23 mouse cellular contexts compared by ENCODE assay signal in genomic region chr7:4719276-4719675, GRCm38 (mm10). TPM values are rescaled to one million over a fixed set of nuclear protein-coding genes. Genes with fewer than 3 reads are reported as not detected.
DNase-seq lines count a peak whose midpoint lies in the region; ATAC-seq and TF ChIP-seq lines count a peak whose summit lies in the region.
"Had no signal": no experiment of that assay in that cellular context is flagged by ENCODE, and none has a peak within 500 bp of the region (broad histone marks: within the 10 kb centered on the region; RNA-seq: fewer than 3 reads in every experiment).

No protein-coding gene starts in this region.

- no peak for TF ChIP-seq POLR2A in small intestine, adult 2 months (IDR thresholded peaks at IDR 0.05; ENCODE audit: low read depth, low read length)

- no peak for TF ChIP-seq CTCF in intestine, postnatal 0 days (IDR thresholded peaks at IDR 0.05; ENCODE audit: low read depth)
- TF ChIP-seq CTCF in small intestine, adult 2 months (IDR thresholded peaks at IDR 0.05; ENCODE audit: extremely low read depth, insufficient read length, insufficient replicate concordance, low read depth, low read length), result no peak
- TF ChIP-seq CTCF in midbrain, postnatal 0 days (IDR thresholded peaks at IDR 0.05), result no peak

- peaks cover 5% of the 10 kb centered on the region; the same call in 1 of the 2 replicates for H3K4me1 ChIP-seq in intestine, embryonic 15.5 days (replicated peaks)
- peaks cover 12% of the 10 kb centered on the region for H3K4me1 ChIP-seq in intestine, embryonic 16.5 days (ENCODE audit: control insufficient read depth, insufficient read depth, low read length)
- peaks cover 8% of the 10 kb centered on the region for H3K4me1 ChIP-seq in intestine, postnatal 0 days (replicated peaks; ENCODE audit: control insufficient read depth, insufficient read depth, low read length)
- H3K4me1 ChIP-seq in small intestine, adult 2 months (ENCODE audit: control insufficient read depth, insufficient read depth, insufficient read length, low read length), result peaks cover 13% of the 10 kb centered on the region
- H3K4me1 ChIP-seq in midbrain, postnatal 0 days (ENCODE audit: insufficient read depth, low read length), result peaks cover 3% of the 10 kb centered on the region; the same call in 1 of the 2 replicates

- no peaks in the 10 kb centered on the region for H3K9me3 ChIP-seq in intestine, embryonic 15.5 days
- no peaks in the 10 kb centered on the region for H3K9me3 ChIP-seq in intestine, embryonic 16.5 days (ENCODE audit: control insufficient read depth, low read length)
- no peaks in the 10 kb centered on the region for H3K9me3 ChIP-seq in intestine, postnatal 0 days (ENCODE audit: control insufficient read depth)
- H3K9me3 ChIP-seq in midbrain, postnatal 0 days (ENCODE audit: low read length), result no peaks in the 10 kb centered on the region
- H3K9me3 ChIP-seq: G1E had no signal

- no peak overlapping the region for H3K4me3 ChIP-seq in intestine, embryonic 15.5 days (replicated peaks)
- no peak overlapping the region for H3K4me3 ChIP-seq in intestine, embryonic 16.5 days (ENCODE audit: low read length)
- H3K4me3 ChIP-seq in intestine, postnatal 0 days (ENCODE audit: low read depth, low read length), result no peak overlapping the region
- H3K4me3 ChIP-seq in small intestine, adult 2 months (ENCODE audit: low read depth, low read length), result no peak overlapping the region
- H3K4me3 ChIP-seq in midbrain, postnatal 0 days (ENCODE audit: low read depth, low read length), result no peak overlapping the region

- no peak overlapping the region for H3K27ac ChIP-seq in intestine, embryonic 15.5 days
- H3K27ac ChIP-seq in intestine, embryonic 16.5 days (ENCODE audit: low read length), result 0 out of 2 replicates have a peak overlapping the region, but pooled peaks have one; percentile 24
- H3K27ac ChIP-seq in intestine, postnatal 0 days (ENCODE audit: low read depth, low read length), result peak overlapping the region; percentile 21; the same call in 1 of the 2 replicates
- H3K27ac ChIP-seq in small intestine, adult 2 months (ENCODE audit: insufficient read depth, low read depth, low read length), result peak overlapping the region; percentile 87
- H3K27ac ChIP-seq in midbrain, postnatal 0 days (ENCODE audit: low read depth, low read length), result no peak overlapping the region

- no peak for DNase-seq in adrenal gland, postnatal 14 days
- DNase-seq in thymus, postnatal 14 days, result no peak
- DNase-seq in midbrain, postnatal 0 days (ENCODE audit: low spot score), result no peak
- no peak for DNase-seq in right cerebral cortex, postnatal 10 days (ENCODE audit: low spot score in 2 of 2)
- DNase-seq: adrenal gland, adult 2 months; adrenal gland, adult 8-10 months; adrenal gland, postnatal 10 days; adrenal gland, postnatal 25 days; adrenal gland, postnatal 36 days; B cell, adult 2 months; cerebellum, adult 11 months; cerebellum, adult 11-12 months; cerebellum, adult 18-20 months had no signal

- no peaks in the 10 kb centered on the region for H3K27me3 ChIP-seq in intestine, embryonic 15.5 days (replicated peaks)
- no peaks in the 10 kb centered on the region for H3K27me3 ChIP-seq in intestine, embryonic 16.5 days (replicated peaks; ENCODE audit: control insufficient read depth, insufficient read depth, low read length)
- H3K27me3 ChIP-seq in intestine, postnatal 0 days (replicated peaks; ENCODE audit: control insufficient read depth, insufficient read depth, low read length), result no peaks in the 10 kb centered on the region
- no peaks in the 10 kb centered on the region for H3K27me3 ChIP-seq in small intestine, adult 2 months (ENCODE audit: control insufficient read depth, insufficient read depth, low read length)
- H3K27me3 ChIP-seq in midbrain, postnatal 0 days (ENCODE audit: insufficient read depth, low read length), result no peaks in the 10 kb centered on the region
- H3K27me3 ChIP-seq: CH12.LX, Patski had no signal

- ATAC-seq in intestine, embryonic 15.5 days, result peak; percentile 51; the same call in 1 of the 2 replicates
- peak; percentile 54 for ATAC-seq in intestine, embryonic 16.5 days
- ATAC-seq in intestine, postnatal 0 days, result peak; percentile 44; the same call in 1 of the 2 replicates
- no peak for ATAC-seq in midbrain, postnatal 0 days (ENCODE audit: low FRiP score)
- ATAC-seq: activated CD4-positive, CD25-positive, alpha-beta regulatory T cell, adult 4 months; CD4-positive, CD25-positive, alpha-beta regulatory T cell, adult 4 months; Patski had no signal

- WGBS in intestine, embryonic 15.5 days, result 82% methylated on average over 3 of the region's 3 CpGs
- WGBS in intestine, embryonic 16.5 days, result 74% methylated on average over 3 of the region's 3 CpGs
- WGBS in intestine, postnatal 0 days, result 58% methylated on average over 3 of the region's 3 CpGs
- WGBS in small intestine, adult 2 months, result 45% methylated on average over 3 of the region's 3 CpGs
- 95% methylated on average over 3 of the region's 3 CpGs for WGBS in midbrain, postnatal 0 days

- no peak overlapping the region for H3K4me2 ChIP-seq in intestine, embryonic 15.5 days (replicated peaks)
- no peak overlapping the region for H3K4me2 ChIP-seq in intestine, embryonic 16.5 days (ENCODE audit: low read depth, low read length)
- H3K4me2 ChIP-seq in intestine, postnatal 0 days (replicated peaks; ENCODE audit: low read depth), result no peak overlapping the region
- H3K4me2 ChIP-seq in midbrain, postnatal 0 days (ENCODE audit: low read depth, low read length, poor library complexity, severe bottlenecking), result no peak overlapping the region

- no peak overlapping the region for H3K9ac ChIP-seq in intestine, embryonic 15.5 days
- no peak overlapping the region for H3K9ac ChIP-seq in intestine, embryonic 16.5 days (ENCODE audit: low read depth, low read length)
- H3K9ac ChIP-seq in intestine, postnatal 0 days (ENCODE audit: low read depth, low read length), result no peak overlapping the region
- H3K9ac ChIP-seq in midbrain, postnatal 0 days (replicated peaks; ENCODE audit: low read length, poor library complexity, severe bottlenecking), result no peak overlapping the region

- H3K36me3 ChIP-seq in intestine, embryonic 15.5 days, result 0 out of 2 replicates have a peak, but pooled peaks cover 2% of the 10 kb centered on the region
- no peaks in the 10 kb centered on the region for H3K36me3 ChIP-seq in intestine, embryonic 16.5 days (ENCODE audit: control insufficient read depth, insufficient read depth, low read length)
- H3K36me3 ChIP-seq in intestine, postnatal 0 days (ENCODE audit: control insufficient read depth, insufficient read depth), result peaks cover 16% of the 10 kb centered on the region; the same call in 1 of the 2 replicates
- peaks cover 22% of the 10 kb centered on the region for H3K36me3 ChIP-seq in small intestine, adult 2 months (ENCODE audit: control insufficient read depth, insufficient read depth, low read length)
- H3K36me3 ChIP-seq in midbrain, postnatal 0 days (ENCODE audit: insufficient read depth, low read length), result peaks cover 25% of the 10 kb centered on the region
- H3K36me3 ChIP-seq: G1E had no signal

RNA-seq across cellular contexts. Expression of gene Tmem150b, which starts 5.8 kb away (rescaled TPM):
- 2.2 and 3.6 TPM in 2 replicates for polyA plus RNA-seq in intestine, embryonic 15.5 days (2015; fragmentation: Nextera tagmentation; extraction: Ambion mirVana)
- 4.4 and 5.4 TPM in 2 replicates for polyA plus RNA-seq in intestine, embryonic 16.5 days (2015; fragmentation: Nextera tagmentation; extraction: Ambion mirVana)
- polyA plus RNA-seq in intestine, postnatal 0 days (2015; fragmentation: Nextera tagmentation; extraction: Ambion mirVana), result 20.7 and 21.5 TPM in 2 replicates
- 44.4 and 122 TPM in 2 replicates for polyA plus RNA-seq in small intestine, adult 2 months (2012; rRNA removed)
- 0.30 and 0.79 TPM in 2 replicates for total RNA-seq in adrenal gland, postnatal 14 days (2021)
- not detected in 2 replicates for total RNA-seq in midbrain, postnatal 0 days (2014; rRNA removed)
- 0.23 TPM in 1 of 2 replicates, not detected in the other for polyA plus RNA-seq in midbrain, postnatal 0 days (2015; fragmentation: Nextera tagmentation; extraction: Ambion mirVana)
- total RNA-seq: CH12.LX had no signal
- polyA plus RNA-seq: activated CD4-positive, CD25-positive, alpha-beta regulatory T cell, adult 4 months had no signal

RNA-seq across cellular contexts. Expression of gene Kmt5c, which starts 20.6 kb away (rescaled TPM):
- 63.7 and 66.8 TPM in 2 replicates for polyA plus RNA-seq in intestine, embryonic 15.5 days (2015; fragmentation: Nextera tagmentation; extraction: Ambion mirVana)
- polyA plus RNA-seq in intestine, embryonic 16.5 days (2015; fragmentation: Nextera tagmentation; extraction: Ambion mirVana), result 66.7 and 76.0 TPM in 2 replicates
- polyA plus RNA-seq in intestine, postnatal 0 days (2015; fragmentation: Nextera tagmentation; extraction: Ambion mirVana), result 35.8 and 40.2 TPM in 2 replicates
- 94.7 and 254 TPM in 2 replicates for polyA plus RNA-seq in small intestine, adult 2 months (2012; rRNA removed)
- total RNA-seq in adrenal gland, postnatal 14 days (2021), result 60.3 and 70.7 TPM in 2 replicates
- 38.9 and 48.8 TPM in 2 replicates for total RNA-seq in midbrain, postnatal 0 days (2014; rRNA removed)
- polyA plus RNA-seq in midbrain, postnatal 0 days (2015; fragmentation: Nextera tagmentation; extraction: Ambion mirVana), result 33.1 and 35.7 TPM in 2 replicates

RNA-seq across cellular contexts. Expression of gene Brsk1, which starts 28.9 kb away (rescaled TPM):
- 0.63 and 1.1 TPM in 2 replicates for polyA plus RNA-seq in intestine, embryonic 15.5 days (2015; fragmentation: Nextera tagmentation; extraction: Ambion mirVana)
- 0.86 and 1.4 TPM in 2 replicates for polyA plus RNA-seq in intestine, embryonic 16.5 days (2015; fragmentation: Nextera tagmentation; extraction: Ambion mirVana)
- polyA plus RNA-seq in intestine, postnatal 0 days (2015; fragmentation: Nextera tagmentation; extraction: Ambion mirVana), result 0.89 and 0.98 TPM in 2 replicates
- polyA plus RNA-seq in small intestine, adult 2 months (2012; rRNA removed), result 1.6 and 1.9 TPM in 2 replicates
- 6.0 and 8.4 TPM in 2 replicates for total RNA-seq in adrenal gland, postnatal 14 days (2021)
- 202 and 226 TPM in 2 replicates for total RNA-seq in midbrain, postnatal 0 days (2014; rRNA removed)
- 6.9 and 7.2 TPM in 2 replicates for polyA plus RNA-seq in midbrain, postnatal 0 days (2015; fragmentation: Nextera tagmentation; extraction: Ambion mirVana)
- total RNA-seq: MEL had no signal
- polyA plus RNA-seq: activated CD4-positive, CD25-positive, alpha-beta regulatory T cell, adult 4 months; CD4-positive, CD25-positive, alpha-beta regulatory T cell, adult 4 months; G1E had no signal

RNA-seq across cellular contexts. Expression of gene Cox6b2, which starts 33.6 kb away (rescaled TPM):
- 45.5 and 53.0 TPM in 2 replicates for polyA plus RNA-seq in intestine, embryonic 15.5 days (2015; fragmentation: Nextera tagmentation; extraction: Ambion mirVana)
- 38.1 and 50.6 TPM in 2 replicates for polyA plus RNA-seq in intestine, embryonic 16.5 days (2015; fragmentation: Nextera tagmentation; extraction: Ambion mirVana)
- 48.5 and 48.8 TPM in 2 replicates for polyA plus RNA-seq in intestine, postnatal 0 days (2015; fragmentation: Nextera tagmentation; extraction: Ambion mirVana)
- 5.7 and 45.8 TPM in 2 replicates for polyA plus RNA-seq in small intestine, adult 2 months (2012; rRNA removed)
- total RNA-seq in adrenal gland, postnatal 14 days (2021), result 28.1 and 31.3 TPM in 2 replicates
- 6.8 and 12.1 TPM in 2 replicates for total RNA-seq in midbrain, postnatal 0 days (2014; rRNA removed)
- polyA plus RNA-seq in midbrain, postnatal 0 days (2015; fragmentation: Nextera tagmentation; extraction: Ambion mirVana), result 33.6 and 43.9 TPM in 2 replicates
- total RNA-seq: CH12.LX had no signal
- polyA plus RNA-seq: Patski had no signal

RNA-seq across cellular contexts. Expression of gene Hspbp1, which starts 34.4 kb away (rescaled TPM):
- polyA plus RNA-seq in intestine, embryonic 15.5 days (2015; fragmentation: Nextera tagmentation; extraction: Ambion mirVana), result 92.4 and 98.2 TPM in 2 replicates
- 84.9 and 95.4 TPM in 2 replicates for polyA plus RNA-seq in intestine, embryonic 16.5 days (2015; fragmentation: Nextera tagmentation; extraction: Ambion mirVana)
- polyA plus RNA-seq in intestine, postnatal 0 days (2015; fragmentation: Nextera tagmentation; extraction: Ambion mirVana), result 43.3 and 45.6 TPM in 2 replicates
- 23.4 and 29.0 TPM in 2 replicates for polyA plus RNA-seq in small intestine, adult 2 months (2012; rRNA removed)
- total RNA-seq in adrenal gland, postnatal 14 days (2021), result 34.0 and 37.9 TPM in 2 replicates
- total RNA-seq in midbrain, postnatal 0 days (2014; rRNA removed), result 247 TPM in 2 replicates
- 193 and 199 TPM in 2 replicates for polyA plus RNA-seq in midbrain, postnatal 0 days (2015; fragmentation: Nextera tagmentation; extraction: Ambion mirVana)

Comparison
In these comparisons a context has a peak if more than half of its experiments do, and no peak if none do; other contexts are left out.
1. H3K27ac ChIP-seq: peak in intestine, embryonic 16.5 days (single experiment), intestine, postnatal 0 days (single experiment) and small intestine, adult 2 months (single experiment); none in intestine, embryonic 15.5 days (single experiment) and midbrain, postnatal 0 days (single experiment).